Mouse (Mus musculus) ES-E14 (cell line): ENCODE results near the gene Ttbk1. TPM values are rescaled to one million over a fixed set of nuclear protein-coding genes. Genes with fewer than 3 reads are reported as not detected.

Experiments
- DNase-seq: peaks from one replicate; pipeline ENCODE4 v3.0.0-alpha.2; 2013; ENCODE audit warnings: low read depth, low spot score
- H3K27ac ChIP-seq: 2 replicates; pipeline ENCODE4 v1.5.1; 2012; ENCODE audit warnings: low read depth, mild to moderate bottlenecking, low read length, moderate library complexity, mixed read lengths; ENCODE audit not compliant: poor library complexity, insufficient read depth, severe bottlenecking
- H3K36me3 ChIP-seq: 2 replicates; pipeline ENCODE4 v1.6.1; 2012; ENCODE audit warnings: mild to moderate bottlenecking, low read length, moderate library complexity, mixed read lengths; ENCODE audit not compliant: control insufficient read depth, poor library complexity, insufficient read depth, severe bottlenecking
- H3K4me1 ChIP-seq, 2 experiments: fragments of 150-350 bp in 1 of 2; sonication (generic) in 1 of 2; 2 replicates each; pipeline ENCODE4 v1.6.1; 2012; ENCODE audit warnings: low read length in 2 of 2, mild to moderate bottlenecking in 1 of 2, mixed read lengths in 1 of 2; ENCODE audit not compliant: control insufficient read depth in 2 of 2, insufficient read depth in 2 of 2, poor library complexity in 1 of 2
- H3K4me3 ChIP-seq, 2 experiments: fragments of 150-350 bp in 1 of 2; sonication (generic) in 1 of 2; 2 replicates each; pipeline ENCODE4 v1.5.1; 2012; ENCODE audit warnings: low read length in 2 of 2, low read depth in 1 of 2, mild to moderate bottlenecking in 1 of 2, mixed read lengths in 1 of 2; ENCODE audit not compliant: insufficient read depth in 1 of 2, poor library complexity in 1 of 2, severe bottlenecking in 1 of 2
- H3K9ac ChIP-seq: 2 replicates; pipeline ENCODE4 v1.6.1; 2012; ENCODE audit warnings: low read depth, mild to moderate bottlenecking, low read length, mixed read lengths; ENCODE audit not compliant: poor library complexity, insufficient read depth, severe bottlenecking
- H3K9me3 ChIP-seq: fragments of 150-350 bp; sonication (generic); 2 replicates; pipeline ENCODE4 v1.6.1; 2012; ENCODE audit warnings: low read depth, mild to moderate bottlenecking, low read length; ENCODE audit not compliant: control insufficient read depth, insufficient read depth
- CHD2 ChIP-seq: IDR thresholded peaks from 2 replicates; pipeline ENCODE4 v1.6.1; 2014; ENCODE audit warnings: mild to moderate bottlenecking, low read depth, low read length, inconsistent platforms
- HCFC1 ChIP-seq: IDR thresholded peaks from 2 replicates; pipeline ENCODE4 v1.6.1; 2012; ENCODE audit warnings: low read length, inconsistent platforms, borderline replicate concordance; ENCODE audit not compliant: insufficient read depth
- MAFK ChIP-seq: IDR thresholded peaks from 2 replicates; pipeline ENCODE4 v1.6.1; 2014; ENCODE audit warnings: mild to moderate bottlenecking, low read depth, low read length, inconsistent platforms; ENCODE audit not compliant: insufficient read depth
- ZC3H11A ChIP-seq: IDR thresholded peaks from 2 replicates; pipeline ENCODE4 v1.6.1; 2012; ENCODE audit warnings: low read depth, mild to moderate bottlenecking, inconsistent platforms, low read length, borderline replicate concordance
- ZNF384 ChIP-seq: IDR thresholded peaks from 2 replicates; pipeline ENCODE4 v1.6.1; 2012; ENCODE audit warnings: low read depth, low read length, inconsistent platforms
- in situ Hi-C, 2 experiments: fragments of 600-800 bp; cut with MboI; formaldehyde crosslinking; loops; one replicate each; pipeline ENCODE4 v1.15.1; 2025; ENCODE audit warnings: low sequenced_read_pairs in 2 of 2, inconsistent platforms in 1 of 2; ENCODE audit not compliant: unreplicated experiment in 2 of 2
- total RNA-seq: library from RNA; depleted of rRNA; stranded (reverse); fragments of 300-350 nt; gene quantifications from 2 replicates; pipeline ENCODE4 v1.2.3, GENCODE M21; 2012

Gene Ttbk1
- total RNA-seq, 1 experiment: 0.98 TPM

- Histone ChIP-seq H3K9me3 (no peaks in the 10 kb centered on the region), H3K36me3 (no peaks in the 10 kb centered on the region), H3K9ac (no peak overlapping the region), H3K4me3 (no peak overlapping the region), H3K27ac (no peak overlapping the region), H3K4me1 (peaks cover 0 to 17% of the 10 kb centered on the region in 2 experiments; a peak in 1 of 4 replicates)
- DNase-seq: no peak
- TF ChIP-seq MAFK (no peak), HCFC1 (no peak), ZC3H11A (no peak), CHD2 (no peak), ZNF384 (no peak)
- in situ Hi-C loops: no loop called here
Observed at GRCm38 (mm10) chr17:46467830-46468229, 19.6 kb downstream of the Ttbk1 start.

GRCm38 (mm10) chr17:46462226-46462625, 25.2 kb downstream of the Ttbk1 start:
- in situ Hi-C loops: no loop called here
- no peak overlapping the region for H3K9ac ChIP-seq

GRCm38 (mm10) chr17:46461347-46461746, 26.1 kb downstream of the Ttbk1 start:
- in situ Hi-C loops: no loop called here
- no peak for DNase-seq
- no peak overlapping the region for H3K27ac ChIP-seq
- no peaks in the 10 kb centered on the region for H3K36me3 ChIP-seq
- H3K4me1 ChIP-seq: peaks cover 2 to 20% of the 10 kb centered on the region in 2 experiments; a peak in 1 of 4 replicates
- TF ChIP-seq ZC3H11A (no peak), ZNF384 (no peak), CHD2 (no peak), MAFK (no peak), HCFC1 (no peak)
- H3K9ac ChIP-seq: 0 out of 2 replicates have a peak overlapping the region, but pooled peaks have one; percentile 49
- H3K9me3 ChIP-seq: no peaks in the 10 kb centered on the region
- peak overlapping the region in 1 of 2 experiments; percentile 50; a peak in 1 of 4 replicates for H3K4me3 ChIP-seq

More at GRCm38 (mm10) chr17:46462226-46462625, 25.2 kb downstream of the Ttbk1 start:
- H3K27ac ChIP-seq: no peak overlapping the region
- H3K9me3 ChIP-seq: no peaks in the 10 kb centered on the region
- H3K4me1 ChIP-seq: peaks cover 2 to 22% of the 10 kb centered on the region in 2 experiments; a peak in 1 of 4 replicates
- DNase-seq: no peak
- H3K36me3 ChIP-seq: no peaks in the 10 kb centered on the region
- no peak for TF ChIP-seq MAFK
- no peak for TF ChIP-seq ZNF384
- TF ChIP-seq HCFC1: no peak
- no peak for TF ChIP-seq CHD2
- TF ChIP-seq ZC3H11A: no peak
- no peak overlapping the region for H3K4me3 ChIP-seq

GRCm38 (mm10) chr17:46460673-46461072, 26.8 kb downstream of the Ttbk1 start:
- no peaks in the 10 kb centered on the region for H3K9me3 ChIP-seq
- peak overlapping the region; percentile 50 to 53 for H3K4me3 ChIP-seq
- no peaks in the 10 kb centered on the region for H3K36me3 ChIP-seq
- in situ Hi-C loops: no loop called here
- no peak for DNase-seq
- peaks cover 2 to 25% of the 10 kb centered on the region in 2 experiments; a peak in 2 of 4 replicates for H3K4me1 ChIP-seq
- H3K9ac ChIP-seq: peak overlapping the region; percentile 49
- TF ChIP-seq MAFK (no peak), HCFC1 (no peak)
- no peak overlapping the region for H3K27ac ChIP-seq

- Histone ChIP-seq H3K4me1 (peaks cover 5 to 41% of the 10 kb centered on the region in 2 experiments), H3K36me3 (no peaks in the 10 kb centered on the region), H3K4me3 (no peak overlapping the region), H3K9me3 (no peaks in the 10 kb centered on the region), H3K9ac (no peak overlapping the region), H3K27ac (no peak overlapping the region)
- in situ Hi-C loops: no loop called here
- TF ChIP-seq CHD2: no peak
- no peak for DNase-seq
Observed at GRCm38 (mm10) chr17:46458439-46458838, 29.0 kb downstream of the Ttbk1 start.
